Mouse (Mus musculus): ENCODE data around the gene Muc3.

The Muc3 gene

GRCm38 (mm10) chr5:137090870-137091269 lies 58.3 kb downstream of the Muc3 start:
- no peak for DNase-seq

- no peak for DNase-seq
These were observed 61.7 kb downstream of the Muc3 start for GRCm38 (mm10) chr5:137087410-137087809.

- DNase-seq: no peak
These were observed 63.4 kb downstream of the Muc3 start for GRCm38 (mm10) chr5:137085731-137086130.

- no peak for DNase-seq
These were observed 64.1 kb downstream of the Muc3 start for GRCm38 (mm10) chr5:137085021-137085420.
